Mouse (Mus musculus) liver, embryonic 11.5 days (tissue): ENCODE measurements around the gene Eapp. TPM values are rescaled to one million over a fixed set of nuclear protein-coding genes. Genes with fewer than 3 reads are reported as not detected.
A peak's percentile ranks its signal among the peaks of the same experiment; 100 is the strongest.

Experiments used
- ATAC-seq: fragments of 200-750 bp; cut with Nextera tagmentation; replicated peaks from 2 replicates; pipeline ENCODE4 v1.8.0; 2017; ENCODE audit warnings: moderate number of reproducible peaks, mild to moderate bottlenecking, moderate TSS enrichment, moderate library complexity; ENCODE audit not compliant: low FRiP score
- DNase-seq: peaks from one replicate; pipeline ENCODE4 v3.0.0-alpha.2; 2017; ENCODE audit warnings: low spot score
- H3K27ac ChIP-seq: fragments of 300-500 bp; sonication (generic); 2 replicates; pipeline ENCODE4 v1.5.1; 2014; ENCODE audit warnings: mild to moderate bottlenecking, low read depth, low read length, control low read depth
- H3K27me3 ChIP-seq: fragments of 300-500 bp; sonication (generic); replicated peaks from 2 replicates; pipeline ENCODE4 v1.6.1; 2014; ENCODE audit warnings: low read length, mixed read lengths; ENCODE audit not compliant: control insufficient read depth, insufficient read depth
- H3K36me3 ChIP-seq: fragments of 300-500 bp; sonication (generic); 2 replicates; pipeline ENCODE4 v1.6.1; 2014; ENCODE audit warnings: mild to moderate bottlenecking, low read length, moderate library complexity, mixed read lengths; ENCODE audit not compliant: control insufficient read depth, insufficient read depth
- H3K4me1 ChIP-seq: fragments of 300-500 bp; sonication (generic); replicated peaks from 2 replicates; pipeline ENCODE4 v1.6.1; 2014; ENCODE audit warnings: low read length, mixed read lengths; ENCODE audit not compliant: control insufficient read depth, insufficient read depth
- H3K4me2 ChIP-seq: fragments of 300-500 bp; sonication (generic); 2 replicates; pipeline ENCODE4 v1.6.1; 2014; ENCODE audit warnings: mild to moderate bottlenecking, control low read depth, moderate library complexity
- H3K4me3 ChIP-seq: fragments of 300-500 bp; sonication (generic); 2 replicates; pipeline ENCODE4 v1.5.1; 2014; ENCODE audit warnings: low read depth, low read length, control low read depth
- H3K9ac ChIP-seq: fragments of 300-500 bp; sonication (generic); 2 replicates; pipeline ENCODE4 v1.6.1; 2014; ENCODE audit warnings: low read depth, low read length, control low read depth
- H3K9me3 ChIP-seq: fragments of 300-500 bp; sonication (generic); 2 replicates; pipeline ENCODE4 v1.6.1; 2016; ENCODE audit warnings: low read length, inconsistent platforms, mixed read lengths; ENCODE audit not compliant: control insufficient read depth
- WGBS: fragments of 180-500 bp; shearing (Covaris S2); extraction: QIAGEN DNeasy Blood & Tissue Kit; methylation state at CpG from one replicate; pipeline ENCODE4 v1.1.7; 2014; 5-methylcytosine and 5-hydroxymethylcytosine counted together
- polyA plus RNA-seq: library from polyadenylated mRNA; unstranded; fragments of >200 nt; fragmentation: Nextera tagmentation; extraction: Ambion mirVana; gene quantifications from 2 replicates; pipeline ENCODE4 v1.2.1, GENCODE M21; 2014

Gene Eapp
- polyA plus RNA-seq, 1 experiment from 2014 or later: 59.9 TPM

- Histone ChIP-seq H3K27ac (no peak overlapping the region), H3K36me3 (no peaks in the 10 kb centered on the region), H3K27me3 (no peaks in the 10 kb centered on the region), H3K9ac (no peak overlapping the region), H3K4me3 (no peak overlapping the region), H3K9me3 (no peaks in the 10 kb centered on the region), H3K4me2 (no peak overlapping the region), H3K4me1 (peaks cover 1% of the 10 kb centered on the region)
- DNase-seq (no peak), ATAC-seq (no peak)
- 85% methylated on average over 3 of the region's 3 CpGs for WGBS
Observed at GRCm38 (mm10) chr12:54659901-54660300, 35.8 kb downstream of the Eapp start.

DNA sequence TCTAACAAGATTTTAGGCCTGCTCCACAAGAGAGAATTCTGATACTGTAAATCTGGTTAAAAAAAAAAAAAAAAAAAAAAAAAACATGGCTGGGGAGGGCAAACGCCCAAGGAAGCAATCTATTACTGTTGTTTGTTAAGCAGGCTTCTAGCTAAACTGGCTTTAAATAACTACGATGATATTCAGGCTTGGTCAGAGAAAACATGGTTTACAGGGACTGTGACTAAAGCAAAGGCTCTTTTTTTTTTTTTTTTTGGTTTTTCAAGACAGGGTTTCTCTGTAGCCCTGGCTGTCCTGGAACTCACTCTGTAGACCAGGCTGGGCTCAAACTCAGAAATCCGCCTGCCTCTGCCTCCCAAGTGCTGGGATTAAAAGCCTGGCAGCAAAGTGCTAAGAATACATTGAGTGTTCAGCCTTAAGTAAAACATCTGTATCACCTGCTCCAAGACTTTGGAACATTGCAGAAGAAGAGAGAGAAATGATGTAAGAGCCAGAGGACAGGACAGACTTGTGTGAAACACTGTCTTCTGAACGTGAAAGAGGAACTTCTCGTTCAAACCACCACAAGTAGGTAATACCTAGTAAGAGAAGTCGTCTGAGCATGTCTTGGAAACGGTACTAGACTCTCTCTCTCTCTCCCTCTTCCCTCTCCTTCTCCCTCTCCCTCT lies 37.1 kb downstream of the Eapp start:
- Histone ChIP-seq H3K27me3 (no peaks in the 10 kb centered on the region), H3K9ac (no peak overlapping the region), H3K27ac (no peak overlapping the region), H3K9me3 (no peaks in the 10 kb centered on the region), H3K36me3 (no peaks in the 10 kb centered on the region), H3K4me3 (no peak overlapping the region), H3K4me2 (no peak overlapping the region), H3K4me1 (peaks cover 14% of the 10 kb centered on the region)
- no peak for ATAC-seq
- DNase-seq: no peak
- WGBS: 58% methylated on average over 7 of the region's 7 CpGs

DNA sequence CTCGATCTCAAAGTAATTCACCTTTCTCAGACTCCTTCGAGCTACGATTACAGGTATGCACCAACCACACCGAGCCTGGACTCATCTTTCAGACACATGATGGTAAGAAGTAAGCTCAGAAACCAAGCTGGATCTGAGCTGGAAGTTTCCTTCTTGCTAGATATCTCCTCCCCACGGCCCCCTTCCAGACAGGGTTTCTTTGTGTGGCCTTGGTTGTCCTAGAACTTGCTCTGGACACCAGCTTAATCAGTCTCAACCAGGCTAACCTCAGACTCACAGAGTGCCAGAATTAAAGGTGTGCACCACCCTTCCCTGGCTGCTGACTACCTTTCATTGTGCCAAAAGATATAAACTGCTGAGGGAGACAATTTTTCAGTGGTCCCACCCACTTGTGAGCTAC lies 37.7 kb downstream of the Eapp start:
- Histone ChIP-seq H3K27ac (no peak overlapping the region), H3K9ac (no peak overlapping the region), H3K4me2 (no peak overlapping the region), H3K9me3 (no peaks in the 10 kb centered on the region), H3K27me3 (no peaks in the 10 kb centered on the region), H3K36me3 (no peaks in the 10 kb centered on the region), H3K4me3 (no peak overlapping the region), H3K4me1 (peaks cover 15% of the 10 kb centered on the region)
- DNase-seq: no peak
- no peak for ATAC-seq
- 92% methylated on average over 5 of the region's 5 CpGs for WGBS

GRCm38 (mm10) chr12:54657226-54657625 lies 38.5 kb downstream of the Eapp start:
- H3K4me3 ChIP-seq: peak overlapping the region; percentile 64; the same call in 1 of the 2 replicates
- H3K4me1 ChIP-seq: peaks cover 19% of the 10 kb centered on the region
- H3K27me3 ChIP-seq: no peaks in the 10 kb centered on the region
- H3K27ac ChIP-seq: no peak overlapping the region
- ATAC-seq: no peak
- no peak for DNase-seq
- 55% methylated on average over 2 of the region's 2 CpGs for WGBS
- H3K36me3 ChIP-seq: no peaks in the 10 kb centered on the region
- H3K9ac ChIP-seq: no peak overlapping the region
- H3K9me3 ChIP-seq: no peaks in the 10 kb centered on the region
- H3K4me2 ChIP-seq: peak overlapping the region; percentile 81

DNA sequence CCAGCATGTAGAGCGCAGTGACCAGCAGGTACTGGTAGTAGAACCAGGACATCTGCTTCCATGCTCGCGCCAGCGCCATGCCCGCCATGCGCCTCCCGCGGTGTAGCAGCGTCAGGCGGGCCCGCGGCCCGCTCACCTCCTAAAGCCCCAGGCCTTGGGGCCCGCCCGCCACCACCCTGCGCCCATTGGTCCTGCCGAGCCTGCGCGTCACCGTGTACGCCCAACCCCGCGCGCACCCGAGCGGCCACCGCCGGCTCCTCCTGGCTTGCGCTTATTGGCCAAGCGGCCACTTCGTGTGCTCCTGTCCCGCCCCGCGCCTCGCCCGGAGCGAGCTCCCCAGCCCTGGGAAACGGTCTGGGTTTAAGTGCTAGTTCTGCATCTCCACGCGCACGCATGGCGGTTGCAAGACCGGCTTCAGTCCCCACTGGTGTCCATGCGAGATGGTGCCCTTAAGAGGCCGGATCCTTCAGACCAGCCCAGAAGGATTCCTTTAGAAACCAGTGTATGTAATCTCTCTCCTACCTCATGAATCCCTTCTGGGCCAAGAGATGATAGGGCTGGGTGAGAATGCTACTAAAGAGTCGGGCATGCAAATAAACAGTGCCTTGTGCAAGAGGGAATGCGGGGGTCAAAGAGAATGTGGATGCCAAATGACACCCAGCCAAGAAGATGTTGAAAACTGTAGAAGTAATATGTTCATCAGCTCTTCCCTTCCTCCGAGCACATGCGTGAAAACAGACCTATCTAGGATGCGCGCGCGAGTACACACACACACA lies 39.1 kb downstream of the Eapp start, which contains the start of gene Sptssa:
TSS of gene Sptssa (minus strand) at position 178 of the 776 bp plus-strand sequence.
- H3K27me3 ChIP-seq: no peaks in the 10 kb centered on the region
- no peaks in the 10 kb centered on the region for H3K36me3 ChIP-seq
- peak within 1 kb of the TSS; percentile 73 for H3K9ac ChIP-seq
- H3K4me2 ChIP-seq: peak within 1 kb of the TSS; percentile 81
- peaks cover 19% of the 10 kb centered on the region for H3K4me1 ChIP-seq
- 9% methylated on average over 53 of the region's 53 CpGs for WGBS
- H3K9me3 ChIP-seq: no peaks in the 10 kb centered on the region
- peak; percentile 98 for DNase-seq
- H3K27ac ChIP-seq: peak within 1 kb of the TSS; percentile 74
- peak; percentile 100 for ATAC-seq
- peak within 1 kb of the TSS; percentile 64 for H3K4me3 ChIP-seq

GRCm38 (mm10) chr12:54656039-54656395 lies 39.7 kb downstream of the Eapp start:
- peak overlapping the region; percentile 74 for H3K27ac ChIP-seq
- peak overlapping the region; percentile 73 for H3K9ac ChIP-seq
- H3K27me3 ChIP-seq: no peaks in the 10 kb centered on the region
- no peaks in the 10 kb centered on the region for H3K36me3 ChIP-seq
- ATAC-seq (peak; percentile 30), DNase-seq (no peak)
- H3K4me1 ChIP-seq: peaks cover 19% of the 10 kb centered on the region
- peak overlapping the region; percentile 60 for H3K4me2 ChIP-seq
- WGBS: under 1% methylated on average over 22 of the region's 22 CpGs
- peak overlapping the region; percentile 64 for H3K4me3 ChIP-seq
- H3K9me3 ChIP-seq: no peaks in the 10 kb centered on the region

GRCm38 (mm10) chr12:54655292-54656038 lies 40.2 kb downstream of the Eapp start:
- 21% methylated on average over 16 of the region's 16 CpGs for WGBS
- Histone ChIP-seq H3K4me3 (peak overlapping the region; percentile 64), H3K9ac (peak overlapping the region; percentile 73), H3K27me3 (no peaks in the 10 kb centered on the region), H3K36me3 (no peaks in the 10 kb centered on the region), H3K4me1 (peaks cover 19% of the 10 kb centered on the region), H3K4me2 (peak overlapping the region; percentile 60), H3K9me3 (no peaks in the 10 kb centered on the region), H3K27ac (peak overlapping the region; percentile 74)
- no peak for DNase-seq
- no peak for ATAC-seq

DNA sequence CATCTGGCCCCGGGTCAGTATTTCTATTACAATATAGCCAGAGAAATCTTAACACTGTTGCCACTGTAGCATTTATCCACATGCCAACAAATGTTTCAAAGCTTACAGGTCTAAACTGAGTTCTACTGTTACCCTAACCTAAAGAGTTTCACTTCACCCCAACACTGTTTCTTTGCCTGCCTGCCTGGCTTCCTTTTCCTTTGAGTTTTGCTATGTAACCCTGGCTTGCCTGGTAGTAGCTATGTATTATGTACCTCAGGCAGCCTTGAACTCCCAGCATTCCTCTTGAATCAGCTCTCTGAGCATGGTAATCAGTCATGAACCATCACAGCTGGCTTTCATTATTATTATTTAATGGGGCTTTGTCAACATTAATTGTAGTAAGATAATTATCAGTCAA lies 41.0 kb downstream of the Eapp start:
- Histone ChIP-seq H3K36me3 (no peaks in the 10 kb centered on the region), H3K27me3 (no peaks in the 10 kb centered on the region), H3K27ac (no peak overlapping the region), H3K4me1 (peaks cover 19% of the 10 kb centered on the region), H3K4me3 (peak overlapping the region; percentile 64; the same call in 1 of the 2 replicates), H3K4me2 (peak overlapping the region; percentile 60), H3K9me3 (no peaks in the 10 kb centered on the region), H3K9ac (peak overlapping the region; percentile 11; the same call in 1 of the 2 replicates)
- WGBS: 69% methylated on average over 1 of the region's 1 CpGs
- DNase-seq: no peak
- no peak for ATAC-seq
